Mouse (Mus musculus): ENCODE data around the gene Romo1.
"Not testable (repeated sequence)": the region's sequence is repeated elsewhere in the genome, so short reads cannot be mapped to it uniquely, and the experiment has no call there.

Romo1 gene

GRCm38 (mm10) chr2:156180094-156180821 is 36.4 kb downstream of the Romo1 start, which contains the start of gene Rbm39:
Rbm39 (minus strand) TSS chr2:156180238.
- peak; percentile 100 for DNase-seq (ENCODE audit: low read depth)

- no peak for DNase-seq (ENCODE audit: low read depth)
Measured at GRCm38 (mm10) chr2:156180824-156181590, 37.2 kb downstream of the Romo1 start.

DNA sequence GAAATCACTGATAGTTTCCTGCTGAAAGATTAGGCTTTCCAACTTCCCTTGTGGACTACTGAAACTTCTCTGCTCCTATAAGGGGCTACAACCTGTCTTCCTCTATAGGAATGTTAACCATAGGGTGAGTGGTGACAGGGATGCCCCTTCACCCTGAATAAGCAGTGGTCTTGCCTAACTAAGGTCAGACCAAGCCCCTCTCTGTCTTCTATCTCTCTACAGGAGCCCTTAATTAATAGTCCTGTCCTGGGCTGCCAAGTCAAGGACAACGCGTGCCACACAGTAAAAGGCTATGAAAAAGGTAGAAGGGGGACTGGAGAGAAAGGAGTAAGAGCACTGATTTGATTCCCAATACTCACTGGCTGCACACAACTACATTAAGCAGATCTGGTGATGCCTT is 37.8 kb downstream of the Romo1 start:
- DNase-seq (ENCODE audit: low read depth), result no peak

DNA sequence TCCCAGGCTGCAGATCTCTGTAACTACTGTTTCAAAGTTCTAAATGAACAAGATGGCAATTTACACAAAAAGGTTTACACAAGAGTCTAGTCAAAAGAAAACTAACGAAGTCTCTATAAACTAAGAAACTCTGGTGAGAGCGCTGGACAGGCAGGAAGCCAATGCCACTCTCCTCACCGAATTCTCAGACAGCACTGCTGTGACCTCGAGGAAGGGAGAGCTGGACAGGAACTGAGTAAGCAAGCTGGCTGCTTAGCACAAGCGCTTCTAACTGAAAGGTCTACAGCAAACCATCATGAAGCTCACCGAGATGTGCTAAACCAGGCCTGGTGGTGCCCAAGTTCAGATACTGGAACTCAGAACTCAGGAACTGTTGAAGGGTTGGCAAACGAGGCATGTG is 45.4 kb downstream of the Romo1 start:
- not testable (repeated sequence) for DNase-seq (ENCODE audit: low read depth)

- DNase-seq (ENCODE audit: low read depth), result no peak
Measured at GRCm38 (mm10) chr2:156190004-156190896, 46.4 kb downstream of the Romo1 start.

- no peak for DNase-seq (ENCODE audit: low read depth)
Measured at GRCm38 (mm10) chr2:156191540-156191939, 47.7 kb downstream of the Romo1 start.

DNA sequence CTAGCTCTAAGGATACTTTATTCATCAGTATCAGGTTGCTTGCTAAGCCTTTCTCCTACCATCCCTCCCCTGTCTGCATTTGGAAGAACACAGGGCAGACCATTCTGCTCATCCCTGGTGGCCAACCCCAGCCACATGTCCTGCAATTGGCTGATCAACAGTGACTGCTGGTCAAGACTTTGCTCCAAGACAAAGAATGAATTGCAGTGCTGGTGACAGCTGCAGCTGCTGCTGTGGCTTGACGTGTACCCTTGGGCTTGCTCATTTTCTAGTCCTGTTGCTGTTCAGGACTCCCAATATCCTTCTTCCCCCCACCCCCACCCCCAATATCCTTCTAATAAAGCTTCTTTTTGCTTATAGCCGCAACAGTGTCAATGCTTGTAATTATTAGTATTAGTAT is 48.2 kb downstream of the Romo1 start:
- no peak for DNase-seq (ENCODE audit: low read depth)

DNA sequence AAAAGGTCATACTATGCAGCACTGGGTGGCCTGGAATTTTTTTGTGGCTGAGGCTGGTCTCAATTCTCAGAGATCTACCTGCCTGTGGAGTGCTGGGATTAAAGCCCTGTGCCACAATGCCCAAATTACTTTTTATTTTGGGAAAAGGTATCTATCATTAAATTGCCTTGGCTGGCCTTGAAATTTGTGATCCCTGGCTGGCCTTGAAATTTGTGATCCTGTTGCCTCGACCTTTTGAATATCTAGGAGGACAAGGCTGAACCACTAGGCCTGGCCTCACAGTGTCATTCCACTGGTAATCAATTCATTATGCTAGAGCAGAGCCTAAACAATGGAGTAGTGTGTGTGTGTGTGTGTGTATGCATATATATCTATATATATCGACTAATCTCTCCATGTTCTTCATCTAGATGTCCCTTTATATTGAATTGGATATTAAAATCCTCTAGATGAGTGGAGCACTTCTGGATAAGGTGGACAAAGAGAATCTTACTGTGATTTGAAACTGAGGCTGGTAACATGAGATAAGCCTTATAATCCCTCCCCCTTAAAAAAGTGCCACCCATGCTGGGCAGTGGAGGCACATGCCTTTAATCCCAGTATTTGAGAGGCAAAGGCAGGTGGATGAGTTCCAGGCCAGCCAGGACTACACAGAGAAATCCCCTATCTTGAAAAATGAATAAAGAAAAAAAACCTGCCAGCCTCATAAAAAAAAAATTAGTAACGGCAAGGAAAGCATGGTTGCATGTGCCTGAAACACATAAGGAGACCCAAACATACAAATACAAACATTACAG is 49.4 kb downstream of the Romo1 start:
- no peak for DNase-seq (ENCODE audit: low read depth)

GRCm38 (mm10) chr2:156194571-156194970 is 50.7 kb downstream of the Romo1 start:
- DNase-seq (ENCODE audit: low read depth), result no peak
